ENCODE assay signal across 8 mouse cellular contexts in the genomic region with DNA sequence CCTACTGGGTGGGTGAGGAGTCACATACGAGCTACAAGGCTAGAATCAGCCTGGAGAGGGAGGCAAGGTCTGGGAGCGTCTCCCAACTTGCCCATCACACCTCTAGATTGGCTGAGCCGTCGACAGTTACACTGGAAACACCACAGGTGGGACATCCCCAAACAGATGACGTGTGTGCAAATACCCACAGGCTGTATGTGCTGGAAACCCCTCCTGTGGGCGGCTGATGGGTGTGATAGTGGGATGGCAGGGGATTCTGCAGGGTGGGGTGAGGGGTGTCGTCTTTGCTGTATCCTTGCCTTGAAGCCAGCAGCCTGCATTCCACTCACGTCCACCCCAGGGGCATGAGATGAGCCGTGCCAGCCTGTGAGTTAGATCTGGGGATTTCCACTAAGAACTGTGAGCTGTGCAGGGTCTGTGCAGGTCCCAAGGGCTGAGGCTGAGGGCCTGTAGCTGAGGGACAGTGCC. TPM values are rescaled to one million over a fixed set of nuclear protein-coding genes. Genes with fewer than 3 reads are reported as not detected.
DNase-seq lines count a peak whose midpoint lies in the region; ATAC-seq and TF ChIP-seq lines count a peak whose summit lies in the region.

No protein-coding gene starts in this region.

- H3K4me2 ChIP-seq in limb, embryonic 11.5 days (ENCODE audit: low read depth, severe bottlenecking), result peak overlapping the region; percentile 67

- no peak for ATAC-seq in limb, embryonic 11.5 days (ENCODE audit: insufficient number of reproducible peaks, low FRiP score, low TSS enrichment, low read depth)

- peak; percentile 28 for DNase-seq in cerebellum, adult 2 months
- DNase-seq in cerebellum, adult 8-10 months, result no peak
- DNase-seq in thymus, postnatal 14 days, result peak; percentile 28
- DNase-seq in thymus, postnatal 36 days, result no peak
- DNase-seq in limb, embryonic 11.5 days (ENCODE audit: low spot score), result no peak
- DNase-seq in retina, postnatal 1 day, result peak; percentile 6
- DNase-seq in layer of hippocampus, adult 18-20 months (ENCODE audit: low spot score in 2 of 2), result no peak
- DNase-seq in yolk sac, embryonic 10.5 days (ENCODE audit: low spot score), result no peak

- no peaks in the 10 kb centered on the region for H3K36me3 ChIP-seq in limb, embryonic 11.5 days (ENCODE audit: control insufficient read depth, insufficient read depth, low read length)

- peak overlapping the region; percentile 46 for H3K9ac ChIP-seq in limb, embryonic 11.5 days (ENCODE audit: low read length)

- H3K9me3 ChIP-seq in limb, embryonic 11.5 days (ENCODE audit: control insufficient read depth, low read length), result no peaks in the 10 kb centered on the region

- no peak for TF ChIP-seq POLR2A in cerebellum, adult 2 months (IDR thresholded peaks at IDR 0.05; ENCODE audit: borderline replicate concordance, insufficient read depth, low read length)

- H3K4me1 ChIP-seq in cerebellum, adult 2 months (ENCODE audit: control insufficient read depth, insufficient read depth, low read length), result peaks cover 21% of the 10 kb centered on the region
- H3K4me1 ChIP-seq in limb, embryonic 11.5 days (ENCODE audit: control insufficient read depth, insufficient read depth, low read length), result peaks cover 11% of the 10 kb centered on the region; the same call in 1 of the 2 replicates

- H3K4me3 ChIP-seq in cerebellum, adult 2 months (replicated peaks; ENCODE audit: insufficient read depth, low read depth, low read length), result peak overlapping the region; percentile 84
- peak overlapping the region; percentile 43 for H3K4me3 ChIP-seq in limb, embryonic 11.5 days (ENCODE audit: low read depth, low read length)

- H3K27me3 ChIP-seq in cerebellum, adult 2 months (ENCODE audit: control insufficient read depth, insufficient read depth, low read length), result no peaks in the 10 kb centered on the region
- H3K27me3 ChIP-seq in limb, embryonic 11.5 days (ENCODE audit: control insufficient read depth, insufficient read depth, low read length), result peaks cover 16% of the 10 kb centered on the region

- WGBS in cerebellum, adult 2 months, result 13% methylated on average over 9 of the region's 9 CpGs
- 62% methylated on average over 9 of the region's 9 CpGs for WGBS in limb, embryonic 11.5 days

- no peak for TF ChIP-seq CTCF in cerebellum, adult 2 months (IDR thresholded peaks at IDR 0.05; ENCODE audit: borderline replicate concordance, insufficient read depth, low read depth, low read length)

- peak overlapping the region; percentile 64 for H3K27ac ChIP-seq in cerebellum, adult 2 months (ENCODE audit: insufficient read depth, low read length)
- H3K27ac ChIP-seq in limb, embryonic 11.5 days (replicated peaks; ENCODE audit: low read depth, low read length), result no peak overlapping the region

RNA-seq across cellular contexts. Expression of a gene that starts 4.7 kb away (rescaled TPM):
- 0.10 and 0.11 TPM in 2 replicates for polyA plus RNA-seq in cerebellum, adult 2 months (2012; rRNA removed)
- polyA plus RNA-seq in limb, embryonic 11.5 days (2014; fragmentation: Nextera tagmentation; extraction: Ambion mirVana), result 0.62 and 0.65 TPM in 2 replicates
- not detected for total RNA-seq in layer of hippocampus, adult 18-20 months (2021)

RNA-seq across cellular contexts. Expression of a gene that starts 17.0 kb away (rescaled TPM):
- 3.6 and 5.2 TPM in 2 replicates for polyA plus RNA-seq in cerebellum, adult 2 months (2012; rRNA removed)
- 0.29 and 0.58 TPM in 2 replicates for polyA plus RNA-seq in limb, embryonic 11.5 days (2014; fragmentation: Nextera tagmentation; extraction: Ambion mirVana)
- total RNA-seq in layer of hippocampus, adult 18-20 months (2021), result 1 to 10 TPM in 1 of 2 experiments, under 1 TPM in 1; 0.94 to 1.4 TPM

RNA-seq across cellular contexts. Expression of a gene that starts 28.5 kb away (rescaled TPM):
- 0.11 and 0.32 TPM in 2 replicates for polyA plus RNA-seq in cerebellum, adult 2 months (2012; rRNA removed)
- 0.33 and 0.55 TPM in 2 replicates for polyA plus RNA-seq in limb, embryonic 11.5 days (2014; fragmentation: Nextera tagmentation; extraction: Ambion mirVana)
- under 1 TPM; 0.33 to 0.35 TPM for total RNA-seq in layer of hippocampus, adult 18-20 months (2021)

RNA-seq across cellular contexts. Expression of a gene that starts 38.0 kb away (rescaled TPM):
- polyA plus RNA-seq in cerebellum, adult 2 months (2012; rRNA removed), result 136 and 142 TPM in 2 replicates
- polyA plus RNA-seq in limb, embryonic 11.5 days (2014; fragmentation: Nextera tagmentation; extraction: Ambion mirVana), result 131 and 142 TPM in 2 replicates
- total RNA-seq in layer of hippocampus, adult 18-20 months (2021), result 100 to 1,000 TPM; 202 to 203 TPM

RNA-seq across cellular contexts. Expression of a gene that starts 38.2 kb away (rescaled TPM):
- polyA plus RNA-seq in cerebellum, adult 2 months (2012; rRNA removed), result 10.8 and 11.4 TPM in 2 replicates
- polyA plus RNA-seq in limb, embryonic 11.5 days (2014; fragmentation: Nextera tagmentation; extraction: Ambion mirVana), result 15.4 and 16.4 TPM in 2 replicates
- total RNA-seq in layer of hippocampus, adult 18-20 months (2021), result 10 to 100 TPM in 1 of 2 experiments, 1 to 10 TPM in 1; 9.3 to 10.3 TPM

Comparison
In these comparisons a context has a peak if more than half of its experiments do, and no peak if none do; other contexts are left out.
1. DNase-seq: peak in cerebellum, adult 2 months (2 of 2), thymus, postnatal 14 days (single experiment) and retina, postnatal 1 day (single experiment); none in cerebellum, adult 8-10 months (single experiment), thymus, postnatal 36 days (0 of 2), limb, embryonic 11.5 days (single experiment), layer of hippocampus, adult 18-20 months (0 of 2) and yolk sac, embryonic 10.5 days (single experiment).